Mouse (Mus musculus): Measurements from ENCODE around the gene Atp8b4. TPM values are rescaled to one million over a fixed set of nuclear protein-coding genes. Genes with fewer than 3 reads are reported as not detected.
A peak's percentile ranks its signal among the peaks of the same experiment; 100 is the strongest.

The Atp8b4 gene
- polyA plus RNA-seq, 1 experiment from 2014 or later: 0.13 TPM

DNA sequence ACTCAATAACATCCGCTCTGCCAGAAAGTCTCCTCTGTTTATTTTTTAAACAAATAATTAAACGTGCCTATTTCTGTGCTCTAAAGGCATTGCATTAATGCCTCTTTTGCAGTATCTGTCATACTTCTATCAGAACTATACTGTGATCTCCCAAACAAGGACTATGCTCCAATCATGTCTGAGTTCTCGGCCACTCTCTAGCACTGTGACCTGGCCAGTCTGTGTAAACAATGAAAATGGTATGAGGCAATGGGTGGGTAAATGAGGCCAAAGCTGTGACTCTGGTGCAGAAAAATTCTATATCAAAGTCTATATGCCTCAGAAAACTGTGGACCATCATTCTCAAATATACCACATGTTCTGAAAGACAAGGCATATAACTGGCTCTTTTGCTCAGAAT, 140.5 kb downstream of the Atp8b4 start:
- Histone ChIP-seq H3K27me3 (no peaks in the 10 kb centered on the region), H3K27ac (no peak overlapping the region), H3K9me3 (no peaks in the 10 kb centered on the region), H3K9ac (replicated peaks) (no peak overlapping the region), H3K4me2 (no peak overlapping the region), H3K4me1 (replicated peaks) (no peaks in the 10 kb centered on the region), H3K4me3 (replicated peaks) (no peak overlapping the region), H3K36me3 (no peaks in the 10 kb centered on the region)
- 84% methylated on average over 3 of the region's 3 CpGs for WGBS
- no peak for ATAC-seq (ENCODE audit: insufficient number of reproducible peaks, insufficient read depth, low FRiP score, low TSS enrichment, low read depth)

DNA sequence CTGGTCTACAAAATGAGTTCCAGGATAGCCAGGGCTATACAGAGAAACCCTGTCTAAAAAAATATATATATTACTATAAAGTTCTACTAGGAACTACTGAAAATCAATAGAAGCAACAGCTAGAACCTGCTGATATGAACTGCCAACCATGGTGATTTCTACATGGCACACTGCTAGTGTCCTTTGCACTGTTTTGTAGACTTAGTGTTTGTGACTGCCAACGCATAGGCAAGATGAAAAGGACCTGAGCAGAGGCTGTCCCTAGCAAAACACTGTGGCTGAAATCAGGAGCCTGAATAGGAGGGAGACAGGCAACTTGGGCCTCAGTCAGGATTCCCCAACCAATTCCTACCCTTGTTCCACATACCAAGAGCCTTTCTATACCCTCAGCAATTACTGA, 141.2 kb downstream of the Atp8b4 start:
- Histone ChIP-seq H3K4me1 (replicated peaks) (no peaks in the 10 kb centered on the region), H3K36me3 (no peaks in the 10 kb centered on the region), H3K9me3 (no peaks in the 10 kb centered on the region), H3K4me2 (no peak overlapping the region), H3K4me3 (replicated peaks) (no peak overlapping the region), H3K27ac (no peak overlapping the region), H3K27me3 (no peaks in the 10 kb centered on the region), H3K9ac (replicated peaks) (no peak overlapping the region)
- ATAC-seq (ENCODE audit: insufficient number of reproducible peaks, insufficient read depth, low FRiP score, low TSS enrichment, low read depth): no peak
- WGBS: 91% methylated on average over 1 of the region's 1 CpGs

DNA sequence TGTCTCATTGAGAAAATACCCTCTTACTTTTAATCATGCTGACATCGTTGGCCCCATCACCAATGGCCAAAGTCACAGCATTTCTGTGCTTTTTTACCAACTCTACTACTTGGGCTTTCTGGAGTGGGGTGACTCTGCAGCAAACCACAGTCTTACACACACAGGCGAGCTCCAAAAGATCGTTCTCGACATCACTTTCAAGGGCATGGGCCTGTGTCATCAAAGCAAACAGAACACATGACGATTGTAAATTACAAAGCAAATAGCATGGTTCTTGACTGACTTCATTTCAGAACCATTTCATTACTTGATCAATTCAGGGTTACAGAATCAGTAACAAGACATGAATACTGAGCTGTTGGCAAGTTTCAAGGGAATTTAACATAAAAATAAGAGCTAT, 141.7 kb downstream of the Atp8b4 start:
- Histone ChIP-seq H3K4me1 (replicated peaks) (no peaks in the 10 kb centered on the region), H3K27me3 (no peaks in the 10 kb centered on the region), H3K27ac (no peak overlapping the region), H3K4me2 (no peak overlapping the region), H3K36me3 (no peaks in the 10 kb centered on the region), H3K9ac (replicated peaks) (no peak overlapping the region), H3K9me3 (no peaks in the 10 kb centered on the region), H3K4me3 (replicated peaks) (no peak overlapping the region)
- WGBS: 87% methylated on average over 5 of the region's 5 CpGs
- ATAC-seq (ENCODE audit: insufficient number of reproducible peaks, insufficient read depth, low FRiP score, low TSS enrichment, low read depth): no peak

DNA sequence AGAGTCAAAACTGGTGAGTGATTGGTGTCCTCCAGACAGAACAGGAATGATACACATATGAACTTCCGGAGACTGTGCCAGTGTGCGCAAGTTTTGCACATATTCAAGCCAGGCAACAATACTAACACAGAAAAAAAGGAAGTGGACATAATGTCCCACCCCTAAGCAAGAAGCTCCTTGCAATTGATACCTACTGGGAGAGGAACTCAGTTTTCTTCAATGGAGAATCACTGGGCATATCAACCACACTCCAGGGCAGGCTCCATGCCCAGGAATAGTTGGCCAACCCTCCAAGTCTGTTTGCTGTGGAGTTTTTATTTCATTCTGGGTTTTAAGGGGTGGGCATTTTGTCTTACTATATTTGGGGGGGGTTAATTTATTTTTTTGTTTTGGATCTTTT, 145.2 kb downstream of the Atp8b4 start:
- H3K9ac ChIP-seq (replicated peaks): no peak overlapping the region
- no peak for ATAC-seq (ENCODE audit: insufficient number of reproducible peaks, insufficient read depth, low FRiP score, low TSS enrichment, low read depth)
- H3K27ac ChIP-seq: no peak overlapping the region
- no peak overlapping the region for H3K4me3 ChIP-seq (replicated peaks)
- WGBS: 95% methylated on average over 2 of the region's 2 CpGs
- H3K36me3 ChIP-seq: no peaks in the 10 kb centered on the region
- no peaks in the 10 kb centered on the region for H3K27me3 ChIP-seq
- no peaks in the 10 kb centered on the region for H3K9me3 ChIP-seq
- H3K4me1 ChIP-seq (replicated peaks): no peaks in the 10 kb centered on the region
- H3K4me2 ChIP-seq: no peak overlapping the region

DNA sequence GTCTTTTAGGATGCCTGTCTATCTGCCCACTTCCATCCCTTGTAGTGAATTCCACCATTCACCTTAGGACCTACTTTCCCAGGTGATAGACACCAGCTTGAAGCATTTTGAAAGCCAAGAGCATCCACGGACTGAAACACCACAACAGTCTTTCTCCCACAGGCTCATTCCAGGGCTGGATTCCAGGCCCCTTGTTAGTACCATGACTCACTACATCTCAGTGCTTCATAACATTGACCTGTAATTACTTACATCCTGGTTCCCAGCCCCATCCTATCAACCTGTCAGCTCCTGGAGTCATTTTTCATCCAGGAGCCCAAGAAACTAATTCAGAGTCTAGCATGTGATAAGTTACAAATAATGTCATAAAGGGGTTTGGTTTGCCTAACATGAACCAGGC, 148.7 kb downstream of the Atp8b4 start:
- Histone ChIP-seq H3K9me3 (no peaks in the 10 kb centered on the region), H3K4me1 (replicated peaks) (no peaks in the 10 kb centered on the region), H3K9ac (replicated peaks) (no peak overlapping the region), H3K4me3 (replicated peaks) (no peak overlapping the region), H3K27me3 (no peaks in the 10 kb centered on the region), H3K27ac (no peak overlapping the region), H3K4me2 (no peak overlapping the region), H3K36me3 (no peaks in the 10 kb centered on the region)
- ATAC-seq (ENCODE audit: insufficient number of reproducible peaks, insufficient read depth, low FRiP score, low TSS enrichment, low read depth): no peak
- WGBS: 43% methylated on average over 1 of the region's 1 CpGs

DNA sequence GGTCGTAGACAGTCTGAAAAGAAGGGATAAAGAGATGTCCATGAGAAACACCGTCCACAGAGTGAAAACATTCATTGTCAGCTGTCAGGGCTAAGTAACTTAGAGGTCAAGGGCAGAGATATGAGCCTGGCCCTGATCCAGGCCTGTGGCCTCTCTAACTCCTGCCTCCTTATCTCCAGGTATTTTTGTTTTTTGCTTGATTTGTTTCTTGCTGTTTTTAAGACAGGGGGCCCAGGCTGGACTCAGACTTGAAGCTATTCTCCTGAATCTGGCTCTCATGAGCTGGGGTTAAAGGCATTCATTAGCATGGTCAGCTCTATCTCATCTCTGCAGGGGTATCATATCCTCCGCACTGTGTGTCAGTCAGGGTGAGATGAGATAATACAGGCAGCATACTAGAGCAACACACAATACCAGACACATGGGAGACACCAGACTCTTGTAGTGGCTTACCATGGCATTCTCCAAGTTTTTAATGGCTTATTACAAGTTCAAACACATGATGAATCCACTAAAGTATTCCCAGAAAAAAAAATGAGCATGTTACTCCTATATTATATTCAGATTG, 157.4 kb downstream of the Atp8b4 start:
- Histone ChIP-seq H3K4me1 (replicated peaks) (no peaks in the 10 kb centered on the region), H3K27me3 (no peaks in the 10 kb centered on the region), H3K27ac (no peak overlapping the region), H3K9me3 (no peaks in the 10 kb centered on the region), H3K4me3 (replicated peaks) (no peak overlapping the region), H3K4me2 (no peak overlapping the region), H3K9ac (replicated peaks) (no peak overlapping the region), H3K36me3 (no peaks in the 10 kb centered on the region)
- 75% methylated on average over 3 of the region's 3 CpGs for WGBS
- no peak for ATAC-seq (ENCODE audit: insufficient number of reproducible peaks, insufficient read depth, low FRiP score, low TSS enrichment, low read depth)

DNA sequence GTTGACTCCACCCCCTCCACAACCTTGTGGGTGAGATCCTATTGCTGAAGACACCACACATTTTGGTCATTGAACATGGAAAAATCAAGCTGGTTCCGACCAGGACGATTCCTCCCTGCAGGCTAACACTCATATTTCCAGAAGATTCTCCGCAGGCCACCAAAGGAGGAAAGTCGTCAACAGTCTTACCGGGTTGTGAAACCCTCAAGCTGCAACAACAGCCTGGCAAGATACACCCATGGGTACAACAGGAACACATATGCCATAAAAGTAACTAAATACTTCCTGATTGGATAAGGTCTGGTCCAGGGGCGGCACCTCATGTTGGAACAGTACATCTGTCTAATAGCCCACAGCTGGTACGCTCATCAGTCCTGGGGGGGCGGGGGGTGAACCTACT, 159.0 kb downstream of the Atp8b4 start:
- 87% methylated on average over 8 of the region's 8 CpGs for WGBS
- H3K27me3 ChIP-seq: no peaks in the 10 kb centered on the region
- no peak overlapping the region for H3K27ac ChIP-seq
- no peaks in the 10 kb centered on the region for H3K4me1 ChIP-seq (replicated peaks)
- H3K36me3 ChIP-seq: no peaks in the 10 kb centered on the region
- H3K4me2 ChIP-seq: no peak overlapping the region
- no peaks in the 10 kb centered on the region for H3K9me3 ChIP-seq
- no peak for ATAC-seq (ENCODE audit: insufficient number of reproducible peaks, insufficient read depth, low FRiP score, low TSS enrichment, low read depth)
- no peak overlapping the region for H3K4me3 ChIP-seq (replicated peaks)
- H3K9ac ChIP-seq (replicated peaks): no peak overlapping the region

DNA sequence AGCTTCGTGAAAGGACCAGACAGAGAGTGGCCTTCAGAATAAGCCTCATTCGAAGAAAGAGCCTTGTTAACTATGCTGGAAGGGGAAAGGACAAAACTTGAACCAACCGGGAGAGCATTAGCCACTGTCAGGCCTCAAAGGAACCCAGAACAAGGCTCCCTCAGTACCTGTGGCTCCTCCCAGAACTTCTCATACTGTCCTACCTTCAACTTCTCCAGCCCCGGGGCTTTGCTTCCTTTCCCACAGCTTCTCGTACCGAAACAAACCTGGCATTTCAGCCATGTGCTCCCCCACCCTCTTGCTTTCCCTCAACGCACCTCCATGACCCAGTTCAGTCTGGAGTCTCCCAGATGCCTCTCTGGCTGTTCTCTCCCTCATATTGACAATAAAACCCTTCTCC, 160.3 kb downstream of the Atp8b4 start:
- no peak for ATAC-seq (ENCODE audit: insufficient number of reproducible peaks, insufficient read depth, low FRiP score, low TSS enrichment, low read depth)
- H3K4me1 ChIP-seq (replicated peaks): no peaks in the 10 kb centered on the region
- no peaks in the 10 kb centered on the region for H3K36me3 ChIP-seq
- no peak overlapping the region for H3K4me3 ChIP-seq (replicated peaks)
- 84% methylated on average over 7 of the region's 7 CpGs for WGBS
- no peaks in the 10 kb centered on the region for H3K9me3 ChIP-seq
- H3K27me3 ChIP-seq: no peaks in the 10 kb centered on the region
- H3K27ac ChIP-seq: no peak overlapping the region
- H3K9ac ChIP-seq (replicated peaks): no peak overlapping the region
- H3K4me2 ChIP-seq: no peak overlapping the region

DNA sequence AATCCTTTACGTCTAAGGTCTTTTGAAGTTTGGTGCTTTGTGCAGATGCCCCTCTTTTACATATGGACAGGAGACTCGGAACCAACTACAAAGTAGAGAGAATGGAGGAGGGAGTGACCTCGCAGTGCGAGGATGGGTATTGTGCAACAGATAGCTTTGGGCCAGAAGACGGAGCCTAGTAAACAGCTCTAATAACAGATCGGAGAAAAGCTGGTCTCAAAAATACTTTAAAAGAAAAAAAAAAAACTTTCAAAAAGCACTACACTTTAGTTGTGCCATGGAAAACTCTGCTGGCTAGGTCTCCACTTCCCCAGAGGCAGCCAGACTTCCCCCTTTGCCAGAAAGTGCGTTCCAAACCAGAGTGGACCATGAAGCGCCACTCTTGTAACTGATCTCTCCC, 161.0 kb downstream of the Atp8b4 start:
- no peak overlapping the region for H3K27ac ChIP-seq
- WGBS: 79% methylated on average over 8 of the region's 8 CpGs
- H3K4me2 ChIP-seq: no peak overlapping the region
- no peak for ATAC-seq (ENCODE audit: insufficient number of reproducible peaks, insufficient read depth, low FRiP score, low TSS enrichment, low read depth)
- H3K9ac ChIP-seq (replicated peaks): no peak overlapping the region
- H3K4me3 ChIP-seq (replicated peaks): no peak overlapping the region
- H3K27me3 ChIP-seq: no peaks in the 10 kb centered on the region
- no peaks in the 10 kb centered on the region for H3K9me3 ChIP-seq
- H3K36me3 ChIP-seq: no peaks in the 10 kb centered on the region
- no peaks in the 10 kb centered on the region for H3K4me1 ChIP-seq (replicated peaks)

DNA sequence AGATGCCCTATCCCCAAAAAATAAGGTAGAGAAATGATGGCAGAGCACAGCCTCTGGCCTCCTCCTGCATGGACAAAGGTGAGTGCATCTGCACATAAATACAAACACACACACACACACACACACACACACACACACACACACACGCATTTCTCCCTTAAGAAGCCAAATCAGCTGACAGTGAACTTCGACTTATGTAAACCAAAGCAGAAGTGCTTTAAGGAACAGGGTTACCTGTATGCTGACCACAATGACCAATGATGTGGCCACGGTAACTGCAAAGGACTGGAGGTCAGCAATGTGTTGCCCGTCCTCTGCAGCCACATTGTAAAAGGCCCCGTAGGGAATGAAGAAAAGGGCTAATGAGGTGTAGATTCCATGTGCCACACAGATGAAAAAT, 163.3 kb downstream of the Atp8b4 start:
- no peak overlapping the region for H3K9ac ChIP-seq (replicated peaks)
- H3K4me1 ChIP-seq (replicated peaks): no peaks in the 10 kb centered on the region
- H3K27me3 ChIP-seq: no peaks in the 10 kb centered on the region
- WGBS: 64% methylated on average over 5 of the region's 5 CpGs
- H3K4me2 ChIP-seq: no peak overlapping the region
- ATAC-seq (ENCODE audit: insufficient number of reproducible peaks, insufficient read depth, low FRiP score, low TSS enrichment, low read depth): no peak
- H3K9me3 ChIP-seq: no peaks in the 10 kb centered on the region
- H3K36me3 ChIP-seq: no peaks in the 10 kb centered on the region
- H3K4me3 ChIP-seq (replicated peaks): no peak overlapping the region
- no peak overlapping the region for H3K27ac ChIP-seq

DNA sequence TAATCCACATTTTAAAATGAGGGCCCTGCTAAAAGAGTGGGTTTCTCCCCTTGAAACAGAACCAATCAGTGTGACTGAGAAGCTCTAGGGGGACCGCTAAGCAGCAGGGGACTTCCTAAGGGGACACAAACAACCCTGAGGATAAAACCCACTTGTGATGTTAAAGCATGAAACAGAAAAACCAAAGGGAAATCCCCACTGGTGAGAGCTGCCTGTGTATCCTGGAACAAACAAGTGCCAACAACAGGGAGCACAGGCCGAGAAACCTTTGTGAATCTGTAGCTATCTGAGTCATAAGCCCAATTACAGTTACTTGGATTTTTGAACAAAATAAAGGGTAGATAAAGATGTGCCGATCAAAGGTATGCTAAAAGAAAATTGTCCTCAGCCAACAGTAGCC, 168.7 kb downstream of the Atp8b4 start:
- Histone ChIP-seq H3K4me2 (no peak overlapping the region), H3K4me3 (replicated peaks) (no peak overlapping the region), H3K36me3 (no peaks in the 10 kb centered on the region), H3K27me3 (no peaks in the 10 kb centered on the region), H3K9me3 (no peaks in the 10 kb centered on the region), H3K4me1 (replicated peaks) (no peaks in the 10 kb centered on the region), H3K9ac (replicated peaks) (no peak overlapping the region), H3K27ac (no peak overlapping the region)
- ATAC-seq (ENCODE audit: insufficient number of reproducible peaks, insufficient read depth, low FRiP score, low TSS enrichment, low read depth): no peak
- 91% methylated on average over 3 of the region's 3 CpGs for WGBS

DNA sequence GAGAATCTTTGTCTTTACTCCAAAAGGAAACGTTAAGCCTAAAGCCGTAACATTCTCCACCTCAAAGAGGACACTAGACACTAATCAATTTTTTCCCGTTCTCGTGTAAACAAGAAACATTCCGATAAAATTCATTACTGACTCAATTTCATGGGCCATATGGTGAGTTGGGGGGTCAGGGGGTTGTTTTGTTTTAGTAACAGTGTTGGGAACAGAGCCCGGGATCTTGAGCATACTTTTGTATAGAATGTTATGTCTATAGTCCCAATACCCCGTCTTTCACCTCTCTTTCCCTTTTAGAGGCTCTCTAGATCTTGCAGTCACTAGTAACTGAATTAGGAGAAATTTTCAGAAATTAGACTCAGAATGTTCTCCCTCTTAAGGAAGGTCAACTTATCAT, 177.3 kb downstream of the Atp8b4 start:
- WGBS: 74% methylated on average over 7 of the region's 7 CpGs
- H3K4me1 ChIP-seq (replicated peaks): no peaks in the 10 kb centered on the region
- H3K9me3 ChIP-seq: no peaks in the 10 kb centered on the region
- no peak for ATAC-seq (ENCODE audit: insufficient number of reproducible peaks, insufficient read depth, low FRiP score, low TSS enrichment, low read depth)
- H3K9ac ChIP-seq (replicated peaks): no peak overlapping the region
- no peaks in the 10 kb centered on the region for H3K36me3 ChIP-seq
- H3K27ac ChIP-seq: 0 out of 2 replicates have a peak overlapping the region, but pooled peaks have one; percentile 17
- H3K4me3 ChIP-seq (replicated peaks): no peak overlapping the region
- H3K4me2 ChIP-seq: no peak overlapping the region
- H3K27me3 ChIP-seq: no peaks in the 10 kb centered on the region

Data from limb, embryonic 12.5 days (tissue).